Mouse (Mus musculus): ENCODE measurements around the gene Gamt.
A peak's percentile ranks its signal among the peaks of the same experiment; 100 is the strongest.
"Not testable (repeated sequence)": the region's sequence is repeated elsewhere in the genome, so short reads cannot be mapped to it uniquely, and the experiment has no call there.

Gene Gamt

DNA sequence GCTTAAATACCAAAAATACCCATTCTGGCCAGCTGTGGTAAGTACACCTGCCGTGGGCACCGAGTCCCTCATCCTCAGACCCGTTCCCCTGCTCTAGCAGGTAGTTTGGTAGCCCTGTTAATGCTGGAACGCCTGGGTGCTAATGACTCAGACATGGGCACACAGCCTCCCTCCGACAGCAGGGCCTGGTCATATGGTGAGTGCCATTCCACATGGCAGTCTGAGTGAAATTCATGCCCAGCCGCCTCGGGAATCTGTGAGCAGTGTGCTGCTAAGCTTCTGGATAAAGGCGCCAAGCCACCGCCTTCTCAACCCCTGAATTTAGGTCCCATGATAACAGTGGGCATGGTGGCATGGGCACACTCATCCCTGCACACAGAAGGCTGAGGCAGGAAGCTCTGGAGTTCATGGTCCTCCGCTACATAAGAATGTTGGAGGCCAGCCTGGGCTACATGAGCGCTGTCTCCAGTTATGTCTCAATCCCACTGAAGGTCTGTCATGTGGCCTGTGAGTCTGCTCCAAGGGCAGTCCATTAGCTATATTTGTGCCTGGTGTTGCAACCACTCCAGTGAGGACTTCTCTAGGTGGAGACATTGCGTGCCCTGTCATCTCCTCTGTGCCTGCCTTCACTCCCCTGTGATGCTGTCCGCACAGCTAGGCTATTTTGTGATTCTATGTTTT is 24.5 kb downstream of the Gamt start:
- no peak for DNase-seq (ENCODE audit: extremely low read depth, low read depth, low spot score)

DNA sequence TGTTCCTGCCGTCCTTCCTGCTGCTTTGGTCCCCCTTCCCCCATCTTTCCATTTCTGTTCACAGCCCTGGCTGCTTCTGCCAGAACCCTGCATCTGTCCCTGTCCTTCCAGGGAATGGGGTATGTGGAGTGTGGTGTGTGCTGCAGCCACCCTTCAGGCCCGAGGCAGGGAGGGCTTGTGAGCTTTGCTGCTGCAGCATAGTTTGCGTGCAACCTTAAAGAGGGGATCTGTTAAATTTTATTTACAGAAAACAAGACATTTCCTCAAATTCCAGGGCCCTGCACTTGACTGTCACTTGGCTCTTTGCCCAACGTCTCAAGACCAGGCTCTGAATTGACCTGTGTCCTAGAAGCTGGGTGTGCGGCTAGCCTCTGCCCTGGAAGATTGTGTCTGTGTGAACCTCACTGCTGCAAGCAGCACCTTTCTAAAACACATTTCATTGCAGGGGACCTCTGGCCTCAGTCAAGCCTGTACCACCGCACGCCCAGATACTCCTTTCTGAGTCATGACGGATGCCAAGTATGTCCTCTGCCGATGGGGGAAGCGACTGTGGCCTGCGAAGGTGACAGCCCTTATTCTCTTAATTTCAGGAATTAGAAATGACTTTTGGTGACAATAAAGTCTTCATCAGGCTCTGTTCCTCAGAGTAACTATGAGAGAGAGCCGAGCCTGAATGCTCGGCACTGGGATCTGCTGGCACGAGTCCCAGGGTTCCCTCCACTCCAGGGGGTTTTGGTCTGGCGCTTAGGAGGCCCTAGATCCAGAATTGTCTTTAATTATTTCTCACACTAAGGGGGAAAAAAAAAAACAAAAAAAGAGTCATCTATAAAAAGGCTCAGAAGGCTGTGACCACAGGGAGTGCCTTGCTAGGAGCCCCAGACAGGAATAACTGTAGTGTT is 32.7 kb downstream of the Gamt start:
- no peak for DNase-seq (ENCODE audit: extremely low read depth, low read depth, low spot score)

DNA sequence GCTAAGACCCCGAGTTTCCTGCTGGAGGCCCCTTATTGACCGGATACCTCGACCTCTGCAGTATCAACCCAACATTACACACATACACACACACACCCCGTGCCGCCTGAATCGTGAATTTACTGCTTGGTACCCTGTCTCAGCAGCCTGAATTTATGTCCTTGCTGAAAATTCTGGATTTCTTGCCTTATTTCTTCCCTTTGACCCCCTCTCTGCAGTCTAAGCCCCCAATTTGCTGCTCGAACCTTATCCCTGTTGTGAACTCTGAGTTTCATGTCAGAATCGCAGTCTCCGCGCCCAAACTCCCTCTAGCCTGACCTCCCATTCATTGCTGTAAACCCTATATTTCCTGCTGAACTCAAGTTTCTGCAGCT is 33.7 kb downstream of the Gamt start:
- DNase-seq (ENCODE audit: extremely low read depth, low read depth, low spot score): no peak

DNA sequence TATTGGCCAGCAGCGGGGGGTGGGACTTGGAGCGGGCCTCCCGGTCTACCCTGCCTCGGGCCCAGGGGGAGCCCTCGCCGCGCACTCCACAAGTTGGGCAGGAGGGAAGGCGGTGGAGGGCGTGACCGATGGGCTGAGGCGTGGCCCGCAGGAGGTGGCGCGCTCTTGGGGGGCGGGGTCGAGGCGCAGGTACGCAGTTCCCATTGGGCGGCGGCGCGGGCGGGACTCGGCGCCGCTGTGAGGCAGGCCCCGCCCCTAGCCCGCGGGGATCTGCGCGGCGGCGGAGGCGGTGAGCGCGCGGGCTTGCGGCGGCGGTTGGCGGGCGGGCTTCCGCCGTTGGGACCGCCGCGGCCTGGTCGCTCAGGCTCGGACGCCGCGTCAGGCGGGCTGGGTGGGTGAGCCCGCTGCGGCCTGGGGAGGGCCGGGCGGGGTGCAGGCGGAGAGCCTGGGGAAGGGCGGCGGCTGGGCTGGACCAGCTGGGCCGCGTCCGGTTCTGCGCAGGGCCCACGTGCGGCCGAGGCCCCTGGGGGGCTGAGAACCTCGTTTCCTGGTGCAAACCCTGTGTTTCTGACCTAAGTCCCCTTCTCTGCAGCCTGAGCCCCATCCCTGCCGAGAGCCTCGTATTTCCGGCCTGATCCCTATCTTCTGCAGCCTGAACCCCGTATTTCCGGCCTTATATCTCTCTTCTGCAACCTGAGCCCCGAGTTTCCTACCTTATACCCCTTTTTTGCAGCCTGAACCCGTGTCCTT is 34.2 kb downstream of the Gamt start, which contains the start of gene Mum1:
Gene Mum1, plus strand, starts transcription at position 19 of the 750 bp plus-strand sequence.
- peak; percentile 82 for DNase-seq (ENCODE audit: extremely low read depth, low read depth, low spot score)

DNA sequence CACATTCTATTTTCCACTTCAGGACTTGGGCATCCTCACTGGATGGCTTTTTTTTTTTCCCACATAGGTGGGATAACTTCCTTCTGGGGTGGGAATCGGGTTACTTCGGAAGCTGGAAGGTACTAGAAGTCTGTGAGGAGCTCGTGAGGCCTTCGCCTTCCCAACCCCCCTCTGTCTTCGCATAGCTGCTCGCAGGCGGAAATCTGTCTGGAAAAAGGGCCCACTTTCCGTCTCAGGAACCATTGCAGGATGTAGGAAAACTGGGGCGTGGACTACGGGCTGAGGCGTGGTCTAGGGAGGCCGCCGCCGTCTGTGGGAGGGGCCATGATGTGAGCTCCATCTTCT is 34.8 kb downstream of the Gamt start:
- DNase-seq (ENCODE audit: extremely low read depth, low read depth, low spot score): no peak

DNA sequence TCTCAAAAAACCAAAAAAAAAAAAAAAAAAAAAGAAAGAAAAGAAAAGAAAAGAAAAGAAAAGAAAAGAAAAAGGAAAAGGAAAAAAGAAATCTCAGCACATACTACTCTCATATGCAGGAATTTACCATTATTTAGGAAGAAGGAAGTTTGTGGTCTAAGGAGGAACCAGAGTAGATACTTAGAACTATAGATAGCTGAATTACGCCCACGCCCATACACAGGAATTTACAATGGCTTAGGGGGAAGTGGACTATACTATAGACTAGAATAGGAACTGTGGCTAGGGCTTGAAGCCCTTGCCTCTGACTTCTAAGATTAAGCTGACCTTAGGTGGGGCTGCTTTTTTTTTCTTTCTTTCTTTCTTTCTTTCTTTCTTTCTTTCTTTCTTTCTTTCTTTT is 37.7 kb downstream of the Gamt start:
- DNase-seq (ENCODE audit: extremely low read depth, low read depth, low spot score): not testable (repeated sequence)

DNA sequence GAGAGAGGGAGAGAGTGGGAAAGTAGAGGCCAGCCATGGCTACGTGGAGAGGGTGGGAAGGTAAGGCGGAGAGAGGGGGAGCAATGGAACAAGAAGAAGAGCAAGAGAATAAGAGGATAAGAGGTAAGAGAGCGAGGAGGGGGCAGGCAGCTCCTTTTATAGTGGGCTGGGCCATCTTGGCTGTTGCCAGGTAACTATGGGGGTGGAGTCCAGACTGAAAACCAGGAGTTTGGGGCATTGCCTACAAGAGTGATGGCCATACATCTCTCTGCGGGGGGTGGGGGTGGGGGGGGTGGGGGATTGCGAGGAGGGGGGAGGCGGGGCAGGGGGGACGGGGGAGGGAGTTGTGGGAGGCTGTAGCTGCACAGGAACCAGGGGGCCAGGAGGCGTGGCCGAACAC is 40.1 kb downstream of the Gamt start:
- DNase-seq (ENCODE audit: extremely low read depth, low read depth, low spot score): no peak

DNA sequence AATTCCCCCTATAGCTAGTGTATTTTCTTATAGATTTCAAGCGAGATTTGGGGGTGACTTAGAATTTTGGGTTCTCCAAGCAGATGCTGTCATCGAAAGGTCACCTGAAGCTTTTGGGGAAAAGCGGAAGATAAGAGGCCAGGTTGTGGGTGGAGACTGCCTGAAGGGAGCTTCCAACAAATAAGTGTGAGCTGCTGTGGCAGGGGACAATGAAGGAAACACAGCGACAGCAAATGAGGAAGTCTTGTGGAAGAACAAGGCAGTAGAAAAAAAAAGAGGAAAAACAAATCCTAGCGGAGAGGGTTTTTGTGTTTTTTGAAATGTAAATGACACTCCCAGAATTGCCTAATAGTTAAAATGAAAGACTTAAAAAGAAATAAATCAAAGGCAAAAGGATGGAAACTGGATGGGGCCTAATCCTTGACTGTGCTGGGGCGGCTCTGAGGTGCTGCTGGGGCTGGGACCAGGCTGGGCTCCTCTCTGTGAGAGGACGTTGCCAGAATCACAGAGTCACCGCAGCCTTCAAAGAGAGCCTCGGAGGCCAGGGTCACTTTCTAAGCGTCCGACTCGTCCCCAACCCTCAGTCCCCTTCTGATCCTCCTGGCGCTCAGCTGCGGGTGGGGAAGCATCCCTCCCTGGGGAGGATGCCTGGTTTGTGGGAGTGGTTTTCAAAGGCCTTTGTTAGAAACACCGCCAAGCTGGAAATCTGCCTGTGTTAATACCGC is 45.6 kb downstream of the Gamt start:
- no peak for DNase-seq (ENCODE audit: extremely low read depth, low read depth, low spot score)

DNA sequence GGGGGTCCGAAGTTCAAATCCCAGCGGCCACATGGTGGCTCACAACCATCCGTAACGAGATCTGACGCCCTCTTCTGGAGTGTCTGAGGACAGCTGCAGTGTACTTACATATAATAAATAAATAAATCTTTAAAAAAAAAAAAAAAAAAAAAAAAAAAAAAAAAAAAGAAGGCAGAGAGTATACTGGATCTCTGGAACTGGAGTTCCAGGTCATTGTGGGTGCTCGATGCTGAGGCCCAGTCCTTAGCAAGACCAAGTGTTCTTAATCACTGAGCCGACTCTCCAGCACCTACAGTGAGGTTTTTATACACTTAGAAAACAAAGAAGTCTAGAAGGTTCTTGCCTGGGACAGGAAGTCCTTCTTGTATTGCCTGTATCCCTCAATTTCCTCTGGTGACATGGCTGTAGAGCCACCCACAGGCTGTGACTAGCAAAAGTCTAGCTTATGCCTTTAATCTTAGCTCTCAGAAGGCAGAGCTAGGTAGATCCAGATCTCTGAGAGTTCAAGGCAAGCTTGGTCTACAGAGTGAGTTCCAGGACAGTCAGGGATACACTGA is 49.2 kb downstream of the Gamt start:
- DNase-seq (ENCODE audit: extremely low read depth, low read depth, low spot score): not testable (repeated sequence)

DNA sequence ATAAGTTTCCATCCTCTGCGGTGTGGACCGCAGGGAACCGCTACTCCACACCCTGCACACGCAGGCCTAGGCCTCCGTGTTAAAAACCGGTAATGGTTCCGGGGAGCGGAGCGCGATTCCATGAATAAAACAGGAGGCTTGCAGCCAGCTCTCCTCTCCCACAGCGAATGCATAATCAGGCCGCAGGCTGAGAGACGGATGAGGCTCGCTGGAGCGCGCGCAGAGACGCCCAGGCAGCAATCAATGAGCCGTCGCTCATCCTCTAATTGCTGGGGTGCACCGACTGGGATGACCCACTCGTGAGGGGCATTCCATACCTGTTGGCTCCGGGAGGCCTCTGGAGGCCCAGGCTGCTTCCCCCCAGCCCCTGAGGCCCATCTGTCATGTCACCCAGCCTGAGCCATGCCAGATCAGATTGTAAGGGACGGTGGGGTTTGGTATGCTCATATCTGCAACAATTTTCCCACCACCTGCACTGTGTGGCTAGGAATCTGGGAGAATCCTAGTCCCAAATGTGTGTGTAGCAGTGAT is 51.9 kb downstream of the Gamt start:
- DNase-seq (ENCODE audit: extremely low read depth, low read depth, low spot score): no peak

DNA sequence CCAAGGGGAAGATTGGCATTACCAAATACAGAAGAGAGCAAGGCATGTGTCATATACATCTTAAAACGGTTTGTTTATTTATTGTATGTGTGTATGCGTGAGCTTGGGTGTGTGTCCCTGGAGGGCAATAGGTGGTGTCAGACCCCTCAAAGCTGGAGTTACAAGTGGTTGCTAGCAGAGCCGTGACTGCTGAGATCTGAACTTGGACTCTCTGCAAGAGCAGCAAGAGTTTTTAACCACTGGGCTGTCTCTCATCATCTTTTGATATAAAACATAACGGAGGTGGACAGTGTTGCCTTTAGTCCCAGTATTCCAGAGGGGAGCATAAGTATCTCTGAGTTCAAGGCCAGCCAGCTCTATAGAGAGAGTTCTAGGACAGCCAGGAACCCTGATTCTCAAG is 52.6 kb downstream of the Gamt start:
- no peak for DNase-seq (ENCODE audit: extremely low read depth, low read depth, low spot score)

Measured in fat pad, adult 2 months (tissue).